Mouse (Mus musculus): ENCODE results near the gene H2-Ab1. TPM values are rescaled to one million over a fixed set of nuclear protein-coding genes. Genes with fewer than 3 reads are reported as not detected.

H2-Ab1 gene
- 0.38 TPM for polyA plus RNA-seq (2017; shearing (Covaris generic))

DNA sequence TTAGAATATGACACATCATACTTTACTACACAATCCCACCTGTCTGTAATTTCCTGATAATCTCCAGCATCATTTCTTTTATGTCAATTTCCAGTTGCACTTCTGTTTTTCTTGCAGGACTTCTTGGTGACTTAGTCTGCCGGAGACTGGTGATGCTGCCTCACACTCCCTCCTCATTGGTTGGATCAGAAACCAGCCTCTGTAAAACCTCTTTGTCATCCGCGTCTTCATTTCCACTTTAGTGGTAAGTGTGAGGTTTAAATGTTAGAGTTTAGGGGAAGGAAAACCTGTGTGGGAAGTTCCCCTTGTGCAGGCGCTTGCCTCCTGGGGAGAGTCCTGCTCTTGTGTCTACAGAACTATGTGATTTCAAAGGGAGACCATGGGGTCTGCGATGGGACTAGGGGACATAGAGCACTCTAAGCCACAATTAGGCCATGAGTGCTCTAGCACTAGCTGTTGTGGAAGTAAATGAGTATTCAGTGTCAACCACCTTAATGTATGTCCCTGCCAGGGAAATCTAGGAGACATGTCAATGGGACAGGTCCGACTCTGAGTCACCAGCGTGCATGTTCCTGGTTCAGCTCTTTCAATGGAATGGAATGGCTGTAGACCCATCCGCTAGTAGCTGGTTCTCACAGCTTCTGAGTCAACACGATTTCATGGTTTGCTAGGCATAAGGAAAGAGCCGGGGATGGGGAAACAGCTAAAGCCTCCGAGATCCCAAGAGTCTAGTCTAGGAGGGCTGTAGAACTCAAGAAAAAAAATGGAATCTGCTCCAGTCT lies at the start of gene H2-Ab1:
TSS of gene H2-Ab1 (plus strand) at position 96 of the 782 bp plus-strand sequence.

GRCm38 (mm10) chr17:34238706-34239105 lies 18.8 kb upstream of the H2-Ab1 start, which contains the start of gene H2-Ob:
Gene H2-Ob (plus strand): TSS chr17:34238903.

DNA sequence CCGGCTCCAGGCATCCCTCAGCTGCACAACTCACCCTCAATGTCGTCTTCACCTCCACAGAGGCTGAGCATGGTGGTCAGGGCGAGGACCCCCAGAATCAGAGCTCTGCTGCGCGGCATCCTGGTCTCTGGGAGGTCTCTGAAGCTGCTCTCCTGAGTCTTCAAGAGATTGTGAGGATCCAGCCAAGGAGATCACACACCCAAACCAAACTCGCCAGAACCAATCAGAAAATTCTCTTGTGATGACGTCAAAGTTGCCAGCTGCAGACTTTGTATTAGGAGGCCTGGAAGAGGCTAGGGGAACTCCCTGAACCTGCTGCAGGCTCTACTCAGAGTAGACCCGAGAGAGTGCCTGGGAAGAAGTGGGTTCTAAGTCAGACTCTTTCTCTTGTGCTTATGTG lies 30.2 kb downstream of the H2-Ab1 start, which contains the start of gene H2-Aa:
TSS of gene H2-Aa (minus strand) at position 176 of the 400 bp plus-strand sequence.

DNA sequence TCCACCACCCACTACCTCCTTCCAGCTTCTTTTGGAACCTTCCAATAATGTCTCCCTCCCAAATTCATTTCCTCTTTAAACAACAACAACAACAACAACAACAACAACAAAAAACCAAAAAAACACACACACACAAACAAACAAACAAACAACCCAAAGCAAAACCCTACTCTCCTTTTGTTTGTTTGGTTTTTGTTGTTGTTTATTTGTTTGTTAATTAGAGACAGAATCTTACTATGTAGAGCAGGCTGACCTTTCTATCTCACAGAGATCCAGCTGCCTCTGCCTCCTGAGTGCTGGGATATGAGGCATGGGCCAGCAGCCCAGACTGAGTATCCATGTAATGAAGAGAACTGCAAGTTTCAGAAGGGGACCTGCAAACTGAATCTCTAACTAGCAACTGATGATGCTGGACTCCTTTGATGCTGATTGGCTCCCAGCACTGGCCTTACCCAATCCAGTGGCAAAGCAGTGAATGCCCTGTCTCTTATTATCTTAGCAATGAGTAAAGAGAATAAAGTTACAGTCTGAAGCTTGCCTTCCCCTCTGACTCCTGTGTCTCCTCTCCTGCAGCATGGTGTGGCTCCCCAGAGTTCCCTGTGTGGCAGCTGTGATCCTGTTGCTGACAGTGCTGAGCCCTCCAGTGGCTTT lies 48.0 kb downstream of the H2-Ab1 start, which contains the start of gene H2-Eb1:
TSS of gene H2-Eb1 (plus strand) at position 488 of the 651 bp plus-strand sequence.

Other genes starting within 250 kb of the H2-Ab1 start
- 26.1 TPM for gene Ring1, start 233.0 kb upstream of the H2-Ab1 start, polyA plus RNA-seq (2017; shearing (Covaris generic))
- gene H2-Ke6, start 229.6 kb upstream of the H2-Ab1 start, polyA plus RNA-seq (2017; shearing (Covaris generic)) = 225 TPM
- 137 TPM for gene Slc39a7, start 226.0 kb upstream of the H2-Ab1 start, polyA plus RNA-seq (2017; shearing (Covaris generic))
- 78.8 TPM for gene Rxrb, start 225.9 kb upstream of the H2-Ab1 start, polyA plus RNA-seq (2017; shearing (Covaris generic))
- gene Col11a2, start 218.3 kb upstream of the H2-Ab1 start, polyA plus RNA-seq (2017; shearing (Covaris generic)) = 0.27 TPM
- 1.2 TPM for gene H2-Oa, start 165.3 kb upstream of the H2-Ab1 start, polyA plus RNA-seq (2017; shearing (Covaris generic))
- 12.1 TPM for gene H2-DMa, start 138.1 kb upstream of the H2-Ab1 start, polyA plus RNA-seq (2017; shearing (Covaris generic))
- 260 TPM for gene Brd2, start 135.1 kb upstream of the H2-Ab1 start, polyA plus RNA-seq (2017; shearing (Covaris generic))
- 0.28 TPM for gene H2-DMb2, start 114.4 kb upstream of the H2-Ab1 start, polyA plus RNA-seq (2017; shearing (Covaris generic))
- gene H2-DMb1, start 104.6 kb upstream of the H2-Ab1 start, polyA plus RNA-seq (2017; shearing (Covaris generic)) = 1.0 TPM
- 207 TPM for gene Tap1, start 70.1 kb upstream of the H2-Ab1 start, polyA plus RNA-seq (2017; shearing (Covaris generic))
- gene Psmb9, start 69.9 kb upstream of the H2-Ab1 start, polyA plus RNA-seq (2017; shearing (Covaris generic)) = 283 TPM
- gene Psmb8, start 60.0 kb upstream of the H2-Ab1 start, polyA plus RNA-seq (2017; shearing (Covaris generic)) = 746 TPM
- gene Tap2, start 54.2 kb upstream of the H2-Ab1 start, polyA plus RNA-seq (2017; shearing (Covaris generic)) = 259 TPM
- gene H2-Ob, start 18.8 kb upstream of the H2-Ab1 start, polyA plus RNA-seq (2017; shearing (Covaris generic)) = 20.6 TPM
- gene H2-Aa, start 30.1 kb downstream of the H2-Ab1 start, polyA plus RNA-seq (2017; shearing (Covaris generic)) = 0.44 TPM
- 0.48 TPM for gene H2-Eb1, start 48.2 kb downstream of the H2-Ab1 start, polyA plus RNA-seq (2017; shearing (Covaris generic))
- not detected for gene H2-Eb2, start 68.0 kb downstream of the H2-Ab1 start, polyA plus RNA-seq (2017; shearing (Covaris generic))
- 0.15 TPM for gene Btnl2, start 97.1 kb downstream of the H2-Ab1 start, polyA plus RNA-seq (2017; shearing (Covaris generic))
- not detected for gene Btnl1, start 119.4 kb downstream of the H2-Ab1 start, polyA plus RNA-seq (2017; shearing (Covaris generic))
- gene BC051142, start 141.1 kb downstream of the H2-Ab1 start, polyA plus RNA-seq (2017; shearing (Covaris generic)) = 1.2 TPM
- not detected for gene Btnl4, start 219.6 kb downstream of the H2-Ab1 start, polyA plus RNA-seq (2017; shearing (Covaris generic))

All from effector memory CD4-positive, alpha-beta T cell, adult 7 months (primary cell).